Mouse (Mus musculus): Measurements from ENCODE around the gene H2afb2.

The H2afb2 gene

GRCm38 (mm10) chrX:116680878-116681277, at the start of gene H2afb2:
TSS of gene H2afb2 (plus strand) at chrX:116681178.
- no peak for DNase-seq (ENCODE audit: low spot score in 2 of 2)

All from right cerebral cortex, postnatal 10 days (tissue).